Mouse (Mus musculus): ENCODE data around the gene Ankrd13d.

GRCm38 (mm10) chr19:4304871-4305321 is 22.0 kb upstream of the Ankrd13d start:
- TF ChIP-seq CTCF (IDR thresholded peaks at IDR 0.05; ENCODE audit: borderline replicate concordance, insufficient read depth, low read length) (no peak), POLR2A (IDR thresholded peaks at IDR 0.05; ENCODE audit: low read depth, low read length) (no peak)
